Mouse (Mus musculus) C2C12 (cell line): ENCODE measurements around the gene Edn1. TPM values are rescaled to one million over a fixed set of nuclear protein-coding genes. Genes with fewer than 3 reads are reported as not detected.

Source experiments
- H3K27me3 ChIP-seq: one replicate; pipeline ENCODE4 v1.6.1; 2011; ENCODE audit not compliant: control insufficient read depth, insufficient read depth, insufficient read length
- H3K36me3 ChIP-seq: one replicate; pipeline ENCODE4 v1.6.1; 2011; ENCODE audit not compliant: control insufficient read depth, insufficient read depth
- H3K4me3 ChIP-seq: one replicate; pipeline ENCODE4 v1.5.1; 2011; ENCODE audit warnings: mild to moderate bottlenecking, control low read depth; ENCODE audit not compliant: poor library complexity, insufficient read depth, severe bottlenecking
- H3K79me2 ChIP-seq: one replicate; pipeline ENCODE4 v1.6.1; 2011; ENCODE audit not compliant: control insufficient read depth, insufficient read depth
- H3K79me3 ChIP-seq: one replicate; pipeline ENCODE4 v1.6.1; 2011; ENCODE audit warnings: low read depth, control low read depth
- H3ac ChIP-seq: one replicate; pipeline ENCODE3; 2011; ENCODE audit warnings: low read depth; ENCODE audit not compliant: control insufficient read depth, insufficient read length
- CEBPB ChIP-seq: IDR thresholded peaks from one replicate; pipeline ENCODE4 v1.6.1; 2011; ENCODE audit warnings: low read depth, mild to moderate bottlenecking, control low read depth, moderate library complexity
- CTCF ChIP-seq: IDR thresholded peaks from one replicate; pipeline ENCODE4 v1.5.1; 2011; ENCODE audit not compliant: control insufficient read depth, insufficient read depth, insufficient read length
- FOSL1 ChIP-seq: IDR thresholded peaks from one replicate; pipeline ENCODE4 v1.8.0; 2011; ENCODE audit warnings: mild to moderate bottlenecking, low read length; ENCODE audit not compliant: poor library complexity, insufficient read depth, severe bottlenecking
- MAX ChIP-seq: IDR thresholded peaks from one replicate; pipeline ENCODE4 v1.6.1; 2011; ENCODE audit warnings: mild to moderate bottlenecking, control low read depth
- MYOD1 ChIP-seq: IDR thresholded peaks from one replicate; pipeline ENCODE4 v1.6.1; 2011; ENCODE audit warnings: low read depth; ENCODE audit not compliant: control insufficient read depth, insufficient read length
- MYOG ChIP-seq: IDR thresholded peaks from one replicate; pipeline ENCODE4 v1.6.1; 2011; ENCODE audit not compliant: control insufficient read depth, insufficient read length; ENCODE audit errors: extremely low read depth
- USF1 ChIP-seq: IDR thresholded peaks from one replicate; pipeline ENCODE4 v1.6.1; 2011; ENCODE audit warnings: low read depth, mild to moderate bottlenecking, control low read depth, moderate library complexity
- polyA plus RNA-seq: library from polyadenylated mRNA; unstranded; fragments of >200 nt; fragmentation: generic; extraction: Trizol; gene quantifications from one replicate; pipeline ENCODE4 v1.2.1, GENCODE M21; 2012; ENCODE audit warnings: missing spikeins

Edn1 gene
- polyA plus RNA-seq, 1 experiment, result 0.90 TPM

GRCm38 (mm10) chr13:42298766-42299165 lies 2.5 kb upstream of the Edn1 start:
- Histone ChIP-seq H3K79me3 (peaks cover 3% of the 10 kb centered on the region), H3K4me3 (no peak overlapping the region), H3K79me2 (peaks cover 13% of the 10 kb centered on the region), H3K36me3 (no peaks in the 10 kb centered on the region), H3ac (no peak overlapping the region), H3K27me3 (no peaks in the 10 kb centered on the region)
- no peak for TF ChIP-seq CEBPB
- no peak for TF ChIP-seq MYOD1
- TF ChIP-seq MYOG, result no peak
- no peak for TF ChIP-seq USF1
- TF ChIP-seq MAX, result no peak
- no peak for TF ChIP-seq CTCF

- H3K79me2 ChIP-seq, result peaks cover 13% of the 10 kb centered on the region
- no peak overlapping the region for H3ac ChIP-seq
- peak overlapping the region; percentile 33 for H3K4me3 ChIP-seq
- H3K36me3 ChIP-seq, result peaks cover 5% of the 10 kb centered on the region
- TF ChIP-seq FOSL1 (no peak), CTCF (peak; percentile 47)
- peaks cover 4% of the 10 kb centered on the region for H3K79me3 ChIP-seq
- H3K27me3 ChIP-seq, result no peaks in the 10 kb centered on the region
These were observed 709 bp upstream of the Edn1 start for GRCm38 (mm10) chr13:42300567-42300966.

- H3K79me3 ChIP-seq, result peaks cover 4% of the 10 kb centered on the region
- TF ChIP-seq CEBPB (no peak), MAX (no peak), MYOG (no peak), MYOD1 (no peak), FOSL1 (no peak), CTCF (no peak), USF1 (no peak)
- H3K27me3 ChIP-seq, result no peaks in the 10 kb centered on the region
- peak overlapping the region; percentile 24 for H3ac ChIP-seq
- H3K4me3 ChIP-seq, result peak overlapping the region; percentile 33
- peaks cover 13% of the 10 kb centered on the region for H3K79me2 ChIP-seq
- H3K36me3 ChIP-seq, result peaks cover 5% of the 10 kb centered on the region
These were observed 935 bp downstream of the Edn1 start for GRCm38 (mm10) chr13:42301961-42302861.

- H3K4me3 ChIP-seq, result peak overlapping the region; percentile 33
- no peaks in the 10 kb centered on the region for H3K27me3 ChIP-seq
- peak; percentile 28 for TF ChIP-seq CTCF
- TF ChIP-seq MYOG, result no peak
- no peak overlapping the region for H3ac ChIP-seq
- peaks cover 7% of the 10 kb centered on the region for H3K36me3 ChIP-seq
- H3K79me2 ChIP-seq, result peaks cover 13% of the 10 kb centered on the region
- H3K79me3 ChIP-seq, result peaks cover 4% of the 10 kb centered on the region
These were observed 2.1 kb downstream of the Edn1 start for GRCm38 (mm10) chr13:42303180-42303929.

GRCm38 (mm10) chr13:42304139-42304538 lies 2.9 kb downstream of the Edn1 start:
- Histone ChIP-seq H3K36me3 (peaks cover 9% of the 10 kb centered on the region), H3ac (no peak overlapping the region), H3K27me3 (no peaks in the 10 kb centered on the region), H3K79me3 (peaks cover 4% of the 10 kb centered on the region), H3K79me2 (peaks cover 13% of the 10 kb centered on the region), H3K4me3 (no peak overlapping the region)
- TF ChIP-seq USF1, result no peak
- TF ChIP-seq CEBPB, result no peak
